Mouse (Mus musculus) stomach, embryonic 14.5 days (tissue): Measurements from ENCODE around the gene Cnpy1. TPM values are rescaled to one million over a fixed set of nuclear protein-coding genes. Genes with fewer than 3 reads are reported as not detected.

Experiments used
- ATAC-seq: fragments of 200-750 bp; cut with Nextera tagmentation; 2 replicates; pipeline ENCODE4 v1.8.0; 2017; ENCODE audit warnings: low read depth, moderate TSS enrichment; ENCODE audit not compliant: insufficient number of reproducible peaks, insufficient read depth, low FRiP score
- H3K27ac ChIP-seq: fragments of 300-500 bp; sonication (generic); 2 replicates; pipeline ENCODE4 v1.5.1; 2014; ENCODE audit warnings: mild to moderate bottlenecking, low read length, moderate library complexity, mixed read lengths
- H3K27me3 ChIP-seq: fragments of 300-500 bp; sonication (generic); 2 replicates; pipeline ENCODE4 v1.6.1; 2014; ENCODE audit warnings: low read length, control low read depth, mixed read lengths; ENCODE audit not compliant: control insufficient read depth, insufficient read depth
- H3K36me3 ChIP-seq: fragments of 300-500 bp; sonication (generic); 2 replicates; pipeline ENCODE4 v1.6.1; 2014; ENCODE audit warnings: mild to moderate bottlenecking, control low read depth, low read length, moderate library complexity, mixed read lengths; ENCODE audit not compliant: control insufficient read depth, insufficient read depth
- H3K4me1 ChIP-seq: fragments of 300-500 bp; sonication (generic); 2 replicates; pipeline ENCODE4 v1.6.1; 2014; ENCODE audit warnings: low read length, control low read depth, mixed read lengths; ENCODE audit not compliant: control insufficient read depth, insufficient read depth
- H3K4me2 ChIP-seq: fragments of 300-500 bp; sonication (generic); replicated peaks from 2 replicates; pipeline ENCODE4 v1.6.1; 2014; ENCODE audit warnings: low read depth, low read length, control low read depth
- H3K4me3 ChIP-seq: fragments of 300-500 bp; sonication (generic); 2 replicates; pipeline ENCODE4 v1.5.1; 2014; ENCODE audit warnings: low read depth, low read length, control low read depth
- H3K9ac ChIP-seq: fragments of 300-500 bp; sonication (generic); replicated peaks from 2 replicates; pipeline ENCODE4 v1.6.1; 2014; ENCODE audit warnings: low read depth, mild to moderate bottlenecking, control low read depth, low read length, moderate library complexity, mixed read lengths
- H3K9me3 ChIP-seq: fragments of 300-500 bp; sonication (generic); 2 replicates; pipeline ENCODE4 v1.6.1; 2016; ENCODE audit warnings: low read depth, low read length, control low read depth; ENCODE audit not compliant: control insufficient read depth
- WGBS: fragments of 180-500 bp; shearing (Covaris S2); extraction: QIAGEN DNeasy Blood & Tissue Kit; methylation state at CpG from one replicate; pipeline ENCODE4 v1.1.7; 2014; 5-methylcytosine and 5-hydroxymethylcytosine counted together
- polyA plus RNA-seq: library from polyadenylated mRNA; unstranded; fragments of >200 nt; fragmentation: Nextera tagmentation; extraction: Ambion mirVana; gene quantifications from 2 replicates; pipeline ENCODE4 v1.2.1, GENCODE M21; 2014

The Cnpy1 gene
- polyA plus RNA-seq, 1 experiment from 2014 or later, result not detected

DNA sequence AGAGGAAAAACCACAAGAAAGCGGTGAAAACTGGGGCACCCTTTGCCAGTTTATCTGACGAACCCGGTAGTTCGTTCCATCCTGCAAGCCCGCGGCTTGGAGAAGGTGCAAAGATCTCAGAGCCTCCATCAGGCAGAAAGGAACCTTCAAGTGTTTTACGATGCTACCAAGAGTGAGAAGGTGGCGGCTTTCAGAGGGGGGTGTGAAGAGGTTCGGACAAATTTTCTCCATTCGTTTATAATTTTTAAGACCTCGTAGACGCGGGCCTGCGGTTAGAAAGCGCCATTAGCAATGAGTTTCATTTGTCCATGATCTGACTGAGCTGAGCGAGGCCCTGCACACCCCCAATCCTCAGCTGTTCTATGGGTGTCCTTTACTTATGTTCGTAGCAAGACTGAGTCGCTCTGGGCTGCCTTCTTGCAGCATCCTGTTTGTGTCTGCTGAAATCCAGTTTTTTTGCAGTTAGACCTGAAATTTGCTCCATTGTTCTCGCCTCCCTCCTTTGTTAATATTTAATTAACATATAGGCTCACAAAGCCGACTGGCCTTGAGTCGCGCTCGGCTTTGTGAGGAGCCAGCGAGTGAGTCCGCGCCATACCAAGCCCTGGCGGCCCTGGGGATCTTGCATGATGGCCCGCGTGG is 77.9 kb downstream of the Cnpy1 start:
- WGBS, result 1% methylated on average over 29 of the region's 29 CpGs
- no peak for ATAC-seq
- Histone ChIP-seq H3K9ac (no peak overlapping the region), H3K4me2 (no peak overlapping the region), H3K9me3 (no peaks in the 10 kb centered on the region), H3K27ac (no peak overlapping the region), H3K4me1 (peaks cover 13% of the 10 kb centered on the region; the same call in 1 of the 2 replicates), H3K4me3 (no peak overlapping the region), H3K36me3 (no peaks in the 10 kb centered on the region), H3K27me3 (peaks cover 72% of the 10 kb centered on the region)

DNA sequence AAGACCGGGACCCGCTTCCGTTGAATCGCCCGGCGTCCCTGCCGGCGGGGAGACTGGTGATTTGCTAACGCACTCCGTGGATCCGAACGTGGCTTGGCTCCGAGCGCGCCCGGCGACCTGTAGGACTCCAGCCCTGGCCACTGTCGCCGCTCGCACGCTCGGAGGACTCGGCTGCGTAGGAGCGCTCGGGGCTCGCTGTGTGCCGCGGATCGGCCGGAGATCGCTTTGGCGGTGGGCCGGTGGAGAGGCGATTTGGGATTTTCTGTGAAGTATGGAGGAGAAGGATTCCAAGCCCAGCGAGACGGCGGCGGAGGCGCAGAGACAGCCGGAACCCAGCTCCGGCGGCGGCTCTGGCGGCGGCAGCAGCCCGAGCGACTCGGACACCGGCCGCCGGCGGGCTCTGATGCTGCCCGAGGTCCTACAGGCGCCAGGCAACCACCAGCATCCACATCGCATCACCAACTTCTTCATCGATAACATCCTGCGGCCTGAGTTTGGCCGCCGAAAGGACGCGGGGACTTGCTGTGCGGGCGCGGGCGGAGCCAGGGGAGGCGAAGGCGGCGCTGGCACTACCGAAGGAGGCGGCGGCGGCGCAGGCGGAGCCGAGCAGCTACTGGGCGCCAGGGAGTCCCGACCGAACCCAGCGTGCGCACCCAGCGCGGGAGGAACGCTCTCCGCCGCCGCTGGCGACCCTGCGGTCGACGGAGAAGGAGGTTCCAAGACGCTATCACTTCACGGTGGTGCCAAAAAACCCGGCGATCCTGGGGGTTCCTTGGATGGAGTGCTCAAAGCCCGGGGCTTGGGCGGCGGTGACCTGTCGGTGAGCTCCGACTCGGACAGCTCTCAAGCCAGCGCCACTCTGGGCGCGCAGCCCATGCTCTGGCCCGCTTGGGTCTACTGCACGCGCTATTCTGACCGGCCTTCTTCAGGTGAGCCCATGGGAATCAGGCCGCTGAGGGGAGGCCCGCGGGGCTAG is 79.1 kb downstream of the Cnpy1 start:
- Histone ChIP-seq H3K27ac (no peak overlapping the region), H3K4me2 (peak overlapping the region; percentile 89), H3K9ac (no peak overlapping the region), H3K27me3 (peaks cover 77% of the 10 kb centered on the region), H3K9me3 (no peaks in the 10 kb centered on the region), H3K36me3 (no peaks in the 10 kb centered on the region), H3K4me1 (peaks cover 13% of the 10 kb centered on the region; the same call in 1 of the 2 replicates), H3K4me3 (peak overlapping the region; percentile 31)
- ATAC-seq, result no peak; the same call in 1 of the 2 replicates
- WGBS, result under 1% methylated on average over 102 of the region's 111 CpGs

DNA sequence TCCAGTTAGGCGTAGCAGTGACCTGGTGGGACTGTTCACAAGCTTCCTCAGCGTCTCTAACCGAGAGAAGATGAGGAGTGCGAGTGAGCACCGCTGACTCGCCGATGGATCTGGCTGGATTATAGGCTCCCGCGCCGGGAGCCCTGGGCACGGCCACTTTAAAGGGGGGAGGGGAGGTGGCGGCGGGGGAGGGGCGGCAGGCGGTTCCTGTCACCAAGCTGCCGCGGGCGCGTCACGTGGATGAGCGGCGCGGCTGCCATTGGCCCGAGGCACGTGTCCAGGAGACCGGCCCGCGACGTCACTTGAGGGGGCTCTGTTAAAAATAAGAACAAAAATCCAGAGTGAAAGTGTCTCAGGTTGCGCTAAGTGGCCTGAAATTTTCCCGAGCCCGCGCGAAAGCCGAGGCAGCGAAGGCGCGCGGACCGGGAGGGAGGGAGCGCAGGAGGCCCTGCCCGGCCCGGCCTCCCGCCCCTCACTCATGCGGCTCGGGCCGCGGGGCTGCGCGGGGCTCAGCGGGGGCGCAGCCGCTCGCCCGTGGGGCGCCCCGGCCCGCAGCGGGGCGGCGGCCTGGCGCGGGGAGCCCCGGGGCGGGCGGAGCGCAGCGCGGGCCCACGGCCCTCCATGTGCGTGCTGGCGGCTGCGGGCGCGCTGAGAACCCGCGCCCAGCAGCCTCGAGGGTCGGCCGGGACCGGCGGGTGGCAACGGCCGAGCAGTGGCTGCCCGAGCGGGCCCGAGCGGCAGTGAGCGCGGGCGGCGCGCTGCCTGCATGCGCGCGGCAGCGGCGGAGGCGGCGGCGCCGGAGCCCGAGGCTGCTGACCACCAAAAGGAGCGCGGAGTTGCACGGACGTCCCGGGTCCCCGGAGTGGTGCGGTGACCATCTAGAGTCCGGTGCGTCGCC is 80.0 kb downstream of the Cnpy1 start, which contains the start of gene En2:
En2 (plus strand) TSS at position 337 of the 898 bp plus-strand sequence.
- Histone ChIP-seq H3K4me3 (peak within 1 kb of the TSS; percentile 31), H3K27ac (no peak within 1 kb of the TSS), H3K4me2 (peak within 1 kb of the TSS; percentile 89), H3K27me3 (peaks cover 77% of the 10 kb centered on the region), H3K9ac (peak within 1 kb of the TSS; percentile 21; the same call in 1 of the 2 replicates), H3K36me3 (no peaks in the 10 kb centered on the region), H3K4me1 (peaks cover 13% of the 10 kb centered on the region; the same call in 1 of the 2 replicates), H3K9me3 (no peaks in the 10 kb centered on the region)
- under 1% methylated on average over 105 of the region's 113 CpGs for WGBS
- peak; percentile 73; the same call in 1 of the 2 replicates for ATAC-seq

- no peaks in the 10 kb centered on the region for H3K36me3 ChIP-seq
- no peak overlapping the region for H3K9ac ChIP-seq
- no peak for ATAC-seq
- H3K27ac ChIP-seq, result no peak overlapping the region
- no peaks in the 10 kb centered on the region for H3K9me3 ChIP-seq
- peaks cover 79% of the 10 kb centered on the region for H3K27me3 ChIP-seq
- H3K4me2 ChIP-seq, result no peak overlapping the region
- H3K4me1 ChIP-seq, result peaks cover 13% of the 10 kb centered on the region; the same call in 1 of the 2 replicates
- WGBS, result 0% methylated on average over 1 of the region's 1 CpGs
- H3K4me3 ChIP-seq, result no peak overlapping the region
Measured at GRCm38 (mm10) chr5:28163926-28164325, 81.7 kb downstream of the Cnpy1 start.

DNA sequence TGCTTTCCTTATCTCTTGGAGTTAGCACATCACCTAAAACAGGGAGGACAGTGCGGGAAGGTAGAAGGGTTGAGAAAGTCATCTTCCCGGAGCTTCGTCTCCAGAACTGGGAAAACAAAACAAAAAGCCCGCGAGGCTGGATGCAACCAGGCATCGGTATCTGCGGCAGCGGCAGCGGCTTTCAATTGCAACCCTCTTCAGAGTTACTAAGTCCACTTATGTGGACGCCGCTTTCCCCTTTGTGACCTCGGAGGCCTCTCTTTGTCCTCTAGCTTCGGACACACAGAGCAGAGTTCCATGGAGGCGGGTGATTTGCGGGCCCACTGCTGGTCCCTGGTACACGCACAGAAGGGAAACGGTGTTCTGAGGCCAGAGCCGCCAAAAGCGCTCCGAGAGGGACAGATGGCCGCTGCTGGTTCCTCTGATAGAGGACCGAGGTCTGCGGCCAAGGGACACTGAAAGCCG is 83.6 kb downstream of the Cnpy1 start:
- ATAC-seq, result no peak
- peaks cover 91% of the 10 kb centered on the region for H3K27me3 ChIP-seq
- no peaks in the 10 kb centered on the region for H3K9me3 ChIP-seq
- peaks cover 13% of the 10 kb centered on the region; the same call in 1 of the 2 replicates for H3K4me1 ChIP-seq
- H3K4me3 ChIP-seq, result no peak overlapping the region
- no peak overlapping the region for H3K4me2 ChIP-seq
- WGBS, result 1% methylated on average over 24 of the region's 24 CpGs
- no peak overlapping the region for H3K9ac ChIP-seq
- no peaks in the 10 kb centered on the region for H3K36me3 ChIP-seq
- H3K27ac ChIP-seq, result no peak overlapping the region

DNA sequence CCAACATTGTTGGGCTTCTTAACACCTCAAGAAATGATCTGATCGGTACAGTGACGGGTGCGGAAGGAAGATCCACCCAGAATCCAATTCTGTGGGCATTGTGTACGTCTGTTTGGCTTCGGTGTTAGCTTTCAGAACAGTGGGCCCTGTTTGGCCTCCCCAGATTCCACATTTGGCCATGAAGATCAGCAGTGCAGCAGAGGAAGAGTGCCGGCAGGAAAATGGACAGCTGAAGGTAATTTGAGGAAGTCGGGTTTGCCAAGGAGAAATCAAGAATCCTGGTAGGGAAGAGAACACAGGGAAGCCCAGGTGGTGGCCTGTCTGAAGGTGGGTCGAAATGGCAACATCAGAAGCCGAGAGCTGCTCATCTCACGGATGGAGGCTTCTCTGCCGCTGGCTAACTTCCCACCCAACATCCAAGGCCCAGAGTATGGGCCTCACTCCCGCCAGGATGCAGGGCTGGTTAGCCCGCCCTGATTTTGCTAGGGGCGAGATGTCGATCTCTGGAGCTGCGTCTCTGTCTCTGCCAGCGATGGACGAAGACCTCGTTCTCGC is 84.1 kb downstream of the Cnpy1 start:
- Histone ChIP-seq H3K4me3 (no peak overlapping the region), H3K27me3 (peaks cover 88% of the 10 kb centered on the region), H3K4me1 (peaks cover 8% of the 10 kb centered on the region; the same call in 1 of the 2 replicates), H3K9me3 (no peaks in the 10 kb centered on the region), H3K27ac (no peak overlapping the region), H3K4me2 (no peak overlapping the region), H3K9ac (no peak overlapping the region), H3K36me3 (no peaks in the 10 kb centered on the region)
- ATAC-seq, result no peak
- WGBS, result 1% methylated on average over 20 of the region's 20 CpGs

DNA sequence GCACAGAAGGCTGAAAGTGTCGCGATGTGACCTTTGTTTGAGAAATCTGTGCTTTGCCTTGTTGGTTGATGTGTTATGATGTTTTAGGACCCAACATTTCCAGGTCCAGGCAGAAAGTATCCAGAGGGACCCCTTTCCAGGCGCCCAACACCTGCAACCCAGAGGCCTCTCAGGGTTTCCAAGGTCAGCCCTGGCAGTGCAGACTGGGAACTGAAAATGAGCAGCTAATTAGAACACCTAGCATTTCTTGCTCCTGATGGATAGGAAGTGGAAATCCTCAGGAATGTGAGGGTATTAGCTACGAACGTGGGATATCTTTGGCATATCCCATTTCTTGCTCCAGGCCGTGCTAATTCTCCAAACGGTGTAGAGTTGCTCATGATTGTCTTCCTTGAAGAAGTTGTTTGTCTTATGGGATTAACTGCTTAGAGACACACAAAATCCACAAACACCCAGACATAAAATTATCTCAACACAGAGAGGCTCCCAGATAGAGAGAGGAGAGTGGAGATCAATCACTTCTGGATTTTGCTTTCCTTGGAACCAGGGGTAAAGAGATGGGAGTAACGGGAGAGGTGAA is 85.6 kb downstream of the Cnpy1 start:
- Histone ChIP-seq H3K27ac (no peak overlapping the region), H3K4me1 (no peaks in the 10 kb centered on the region), H3K4me2 (no peak overlapping the region), H3K4me3 (no peak overlapping the region), H3K27me3 (peaks cover 79% of the 10 kb centered on the region), H3K9ac (no peak overlapping the region), H3K36me3 (no peaks in the 10 kb centered on the region), H3K9me3 (no peaks in the 10 kb centered on the region)
- 2% methylated on average over 8 of the region's 8 CpGs for WGBS
- ATAC-seq, result no peak
